Mouse (Mus musculus) right cerebral cortex, postnatal 14 days (tissue): ENCODE measurements at regions not wholly inside any gene's neighbourhood (a gene's known extent, or its start where the extent isn't known, plus 50 kb on each side); places are given as distances from the start of the nearest gene placed in this dataset.
A peak's percentile ranks its signal among the peaks of the same experiment; 100 is the strongest.

ENCODE experiments used
- DNase-seq: peaks from one replicate; pipeline ENCODE4 v3.0.0; 2022

DNA sequence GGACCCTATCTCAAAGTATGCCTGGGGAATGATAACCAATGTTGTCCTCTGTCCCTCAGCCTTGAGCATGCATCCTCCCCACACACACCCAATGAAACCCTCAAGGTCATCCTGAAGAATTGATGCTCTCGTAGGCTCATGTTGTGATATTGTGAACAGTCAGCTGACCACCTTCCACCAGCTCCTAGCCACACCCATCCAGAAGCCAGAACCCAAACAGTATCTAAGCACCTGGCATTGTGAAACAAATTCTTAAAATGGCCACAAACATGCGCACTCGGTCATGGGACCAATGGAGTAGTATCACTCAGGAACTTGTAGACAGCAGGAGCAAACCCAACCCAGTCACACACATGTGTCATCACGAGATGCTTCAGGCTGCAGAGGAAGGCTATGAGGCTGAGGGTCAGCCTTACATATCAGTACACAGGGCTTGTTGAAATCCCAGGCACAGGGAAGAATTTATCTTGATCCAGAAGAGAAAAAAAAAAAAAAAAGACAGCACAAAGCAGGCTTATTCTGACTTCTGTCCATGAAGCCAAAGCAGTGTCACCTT is 307.4 kb upstream of the Pabpc6 start:
- no peak for DNase-seq

- no peak for DNase-seq
These were observed 306.5 kb upstream of the Pabpc6 start for GRCm38 (mm10) chr17:9975995-9976394.

DNA sequence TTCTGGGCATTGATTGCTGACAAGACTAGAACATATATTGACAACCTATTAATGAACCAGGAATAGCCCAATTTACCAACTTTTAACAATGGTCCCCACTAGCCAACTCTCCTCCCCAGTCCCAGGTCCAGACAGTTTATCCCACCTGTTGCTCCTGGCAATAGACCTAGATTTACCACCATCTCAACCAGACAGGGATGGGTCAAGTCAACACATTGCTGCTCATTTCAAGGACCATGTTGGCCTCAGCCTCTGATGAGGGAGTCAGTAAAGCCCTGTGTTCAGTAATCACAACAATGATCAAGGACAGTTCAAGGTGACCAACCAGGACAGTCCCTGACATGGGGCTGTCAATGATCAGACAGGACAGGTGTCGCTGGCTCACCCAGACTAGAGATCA is 305.6 kb upstream of the Pabpc6 start:
- no peak for DNase-seq

DNA sequence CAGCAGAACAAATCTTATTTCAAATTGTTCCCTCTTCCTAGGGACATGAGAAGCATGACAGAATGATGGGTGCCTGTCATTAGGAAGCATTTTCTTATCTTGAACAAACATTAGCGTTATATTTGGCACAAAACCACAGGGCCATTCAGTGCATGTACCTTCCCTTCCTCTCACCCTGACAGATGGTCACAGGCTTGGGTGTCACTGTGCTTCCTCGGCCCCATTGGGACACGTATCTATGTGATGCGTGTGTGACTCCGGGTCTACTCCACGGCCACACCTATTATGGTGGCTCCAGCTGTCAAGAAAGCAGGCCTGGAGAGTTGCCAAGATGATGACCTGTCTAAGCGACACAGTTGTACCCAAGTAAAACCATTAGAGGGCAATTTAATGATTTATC is 298.5 kb upstream of the Pabpc6 start:
- DNase-seq: no peak

GRCm38 (mm10) chr17:9962893-9963436 is 293.4 kb upstream of the Pabpc6 start:
- DNase-seq: no peak

- DNase-seq: no peak
These were observed 279.6 kb upstream of the Pabpc6 start for GRCm38 (mm10) chr17:9948985-9949667.

GRCm38 (mm10) chr17:9947609-9948008 is 278.1 kb upstream of the Pabpc6 start:
- no peak for DNase-seq

DNA sequence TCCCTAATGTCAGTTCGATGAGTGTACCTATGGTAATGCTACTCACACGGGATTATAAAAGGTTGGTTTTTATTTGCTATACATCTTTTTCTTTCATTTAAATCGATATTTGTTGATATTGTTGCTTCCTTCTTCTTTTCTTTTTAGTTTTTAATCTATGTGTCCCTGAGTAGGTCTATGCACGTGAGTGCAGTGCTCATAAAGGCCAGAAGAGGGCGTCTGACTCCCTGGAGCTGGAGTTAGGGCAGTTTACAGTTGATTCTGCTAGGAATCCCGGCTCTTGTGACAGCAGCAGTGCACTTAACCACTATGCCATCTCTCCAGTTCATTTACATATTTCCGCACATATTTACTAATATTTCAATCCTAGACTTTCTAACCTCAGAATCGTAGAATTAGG is 275.0 kb upstream of the Pabpc6 start:
- no peak for DNase-seq

DNA sequence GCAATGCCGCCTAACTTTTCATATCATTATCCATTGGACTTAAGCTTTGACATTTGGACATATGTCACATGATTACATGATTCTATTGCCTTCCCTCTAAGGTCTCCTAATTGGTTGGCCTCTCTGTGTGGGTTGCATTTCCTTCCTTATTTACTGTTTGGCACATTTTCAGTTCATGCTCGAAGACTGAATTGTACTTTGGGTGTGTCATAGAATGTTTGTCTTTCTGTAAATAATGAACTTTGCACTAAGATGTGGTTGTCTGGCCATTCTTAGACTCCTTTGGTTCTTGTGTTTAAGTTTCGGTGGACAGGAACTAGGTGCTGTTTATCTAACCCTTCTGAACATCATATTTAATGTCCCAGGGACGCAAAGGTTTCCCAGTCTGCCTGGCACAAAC is 272.7 kb upstream of the Pabpc6 start:
- DNase-seq: no peak

DNA sequence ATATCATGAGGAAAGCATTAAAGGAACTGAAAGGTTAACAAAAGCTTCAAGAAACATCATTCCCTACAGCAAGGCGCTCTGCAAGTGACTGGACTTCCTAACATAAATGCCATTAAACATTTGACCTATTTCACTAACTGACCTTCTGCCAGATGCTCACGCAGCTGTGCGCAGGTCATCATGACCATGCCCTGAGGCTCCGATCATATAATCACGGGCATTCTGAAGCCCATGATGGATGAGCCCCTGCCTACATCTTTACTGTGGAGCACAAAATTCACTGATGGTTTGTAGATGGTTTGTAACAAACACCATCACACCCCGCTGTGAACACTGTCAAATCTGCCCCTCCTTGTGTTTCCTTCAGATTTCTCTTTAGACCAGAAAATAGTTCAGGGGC is 270.1 kb upstream of the Pabpc6 start:
- DNase-seq: no peak

DNA sequence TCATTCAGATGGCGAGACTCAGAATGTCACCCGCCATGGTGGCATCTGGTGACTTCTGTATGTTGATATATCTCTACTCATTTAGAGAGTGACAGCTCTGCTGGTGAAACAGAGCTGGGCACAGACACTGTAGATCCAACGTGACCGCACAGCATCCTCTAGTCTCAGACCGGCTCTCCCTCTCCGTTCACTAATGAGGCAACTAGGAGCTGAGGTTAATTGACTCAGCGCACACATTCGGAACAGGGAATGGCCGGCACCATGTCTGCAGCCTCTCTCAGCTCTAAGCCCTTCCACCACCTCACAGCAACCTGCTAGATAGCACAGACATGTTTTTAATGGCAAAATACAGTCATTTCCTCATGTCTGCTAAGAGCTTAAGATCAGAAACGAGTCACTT is 268.9 kb upstream of the Pabpc6 start:
- no peak for DNase-seq

GRCm38 (mm10) chr17:9937211-9937610 is 267.7 kb upstream of the Pabpc6 start:
- DNase-seq: no peak

- no peak for DNase-seq
These were observed 262.7 kb upstream of the Pabpc6 start for GRCm38 (mm10) chr17:9932186-9932585.

GRCm38 (mm10) chr17:9931526-9931925 is 262.0 kb upstream of the Pabpc6 start:
- DNase-seq: no peak

DNA sequence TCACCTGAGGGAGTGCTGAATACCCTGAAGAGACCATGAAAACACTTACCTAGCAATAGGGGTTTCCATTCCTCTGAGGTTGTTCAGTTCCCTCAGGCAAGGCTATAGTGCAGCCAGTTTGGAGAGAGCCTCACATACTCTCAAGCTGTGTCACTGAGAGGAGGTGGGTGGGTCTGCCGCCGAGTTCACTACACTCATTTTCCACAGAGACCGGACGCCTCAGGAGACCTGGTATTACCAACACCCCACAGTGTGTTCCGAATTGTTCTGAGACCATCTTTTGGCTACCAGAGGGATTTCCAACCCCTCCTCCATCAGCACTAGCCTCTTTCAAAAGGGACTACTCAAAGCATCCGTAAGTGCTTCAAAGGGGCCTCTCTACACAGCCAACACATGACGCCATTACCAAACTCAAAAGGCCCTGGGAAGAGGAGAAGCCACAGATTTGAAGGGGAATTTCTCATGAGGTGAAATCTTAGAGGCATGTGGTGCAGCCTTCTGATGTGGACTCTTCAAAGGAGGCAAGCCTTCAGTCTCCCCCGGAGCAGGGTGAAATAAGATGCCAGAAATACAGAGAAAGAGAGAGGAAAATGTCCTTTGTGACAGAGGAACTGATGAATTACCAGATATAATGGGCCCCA is 260.1 kb upstream of the Pabpc6 start:
- no peak for DNase-seq

- no peak for DNase-seq
These were observed 258.2 kb upstream of the Pabpc6 start for GRCm38 (mm10) chr17:9927724-9928123.

GRCm38 (mm10) chr17:9926308-9926707 is 256.8 kb upstream of the Pabpc6 start:
- DNase-seq: no peak

- DNase-seq: no peak
These were observed 251.8 kb upstream of the Pabpc6 start for GRCm38 (mm10) chr17:9921326-9921725.

- no peak for DNase-seq
These were observed 247.5 kb upstream of the Pabpc6 start for GRCm38 (mm10) chr17:9917031-9917430.

GRCm38 (mm10) chr17:9910856-9911255 is 241.3 kb upstream of the Pabpc6 start:
- DNase-seq: no peak

DNA sequence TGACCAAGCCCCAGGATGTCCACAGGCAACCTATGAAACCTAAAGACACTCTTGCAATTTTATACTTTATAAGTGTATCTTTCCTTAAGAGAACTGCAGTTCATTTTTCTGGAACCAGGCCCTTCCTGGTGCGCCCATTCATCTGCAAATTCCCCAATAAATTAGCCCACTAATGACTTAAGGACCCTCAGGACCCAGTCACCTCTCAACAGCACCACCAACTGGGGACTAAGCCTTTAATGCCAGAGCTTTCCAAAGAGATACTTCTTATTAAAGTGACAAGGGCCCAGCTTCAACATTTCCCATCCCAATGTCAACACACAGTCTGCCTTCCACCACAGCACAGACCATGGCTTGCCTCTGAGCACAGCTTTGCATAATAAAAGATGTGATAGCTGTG is 237.6 kb upstream of the Pabpc6 start:
- no peak for DNase-seq

DNA sequence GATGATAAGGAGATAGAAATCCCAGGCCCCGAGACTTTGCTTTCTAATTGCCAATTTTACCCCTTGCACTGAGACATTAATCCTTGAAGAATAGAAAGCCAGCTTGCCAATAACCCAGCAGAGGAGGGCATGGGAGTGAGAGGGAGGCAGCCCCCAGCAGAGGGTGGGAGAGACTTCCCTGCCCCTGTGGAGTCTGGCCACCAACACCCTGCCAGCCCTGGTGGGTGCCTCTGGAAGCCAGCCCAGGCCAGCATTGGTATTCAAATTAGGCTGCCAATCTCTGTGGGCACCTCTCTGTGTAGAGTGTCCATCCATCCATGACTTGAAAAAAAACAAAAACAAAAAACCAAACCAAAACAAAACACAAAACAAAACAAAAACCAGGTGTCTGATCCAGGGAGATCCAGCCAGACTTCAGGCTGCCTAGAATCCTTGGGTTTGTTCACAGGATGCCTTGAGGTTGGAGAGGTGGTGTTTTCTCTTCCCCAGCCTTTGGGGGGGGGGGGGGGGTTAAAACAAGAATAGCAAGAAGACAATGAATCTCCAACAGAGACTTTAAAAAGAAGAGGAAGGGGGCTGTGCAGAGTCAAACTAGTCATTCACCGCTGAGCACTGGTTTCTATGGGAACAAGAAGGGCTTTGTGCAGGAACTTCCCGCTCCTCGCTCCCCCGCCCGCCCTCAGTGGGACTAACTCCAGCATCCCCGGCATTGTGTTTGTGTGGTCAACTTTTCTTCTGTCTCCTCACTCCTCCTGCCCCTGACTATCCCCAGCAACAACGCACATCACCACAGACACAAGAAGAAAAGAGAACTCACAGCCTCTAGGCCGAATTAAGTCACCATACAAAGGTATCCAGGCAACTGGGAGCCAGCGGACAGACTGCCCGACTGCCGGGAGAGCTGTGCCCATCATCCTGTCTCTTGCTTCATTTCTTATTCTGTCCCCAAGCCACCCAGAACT is 236.3 kb upstream of the Pabpc6 start:
- peak; percentile 68 for DNase-seq

DNA sequence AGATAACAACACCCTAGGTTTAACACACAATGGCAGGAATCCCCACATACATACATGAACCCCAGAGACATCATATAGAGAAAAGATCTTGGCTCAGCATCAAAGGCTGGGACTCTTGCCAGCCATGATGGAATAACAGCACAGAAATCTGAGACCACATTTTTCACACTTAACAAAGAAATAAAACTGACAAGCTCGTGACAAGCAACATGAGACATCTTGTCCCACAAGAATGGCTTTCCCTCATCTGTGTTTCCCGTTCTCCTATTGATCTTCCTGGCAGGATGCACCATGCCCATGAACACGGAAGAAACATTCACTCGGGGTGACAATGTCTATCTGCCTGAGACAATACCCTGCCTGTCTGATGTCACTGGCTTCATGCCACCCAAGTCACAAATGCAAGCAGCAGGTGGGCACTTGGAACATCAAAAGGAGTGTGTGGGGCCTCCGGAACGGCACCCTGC is 235.0 kb upstream of the Pabpc6 start:
- peak; percentile 16 for DNase-seq
